Comparison of ENCODE assay signal across 20 mouse cellular contexts in genomic region chr19:46900786-46901185, GRCm38 (mm10).
DNase-seq lines count a peak whose midpoint lies in the region; ATAC-seq lines count a peak whose summit lies in the region.
"Had no signal": no experiment of that assay in that cellular context is flagged by ENCODE, and none has a peak within 500 bp of the region (broad histone marks: within the 10 kb centered on the region; RNA-seq: fewer than 3 reads in every experiment).

No protein-coding gene starts in this region.

- 59% methylated on average over 6 of the region's 6 CpGs for WGBS in heart, embryonic 12.5 days
- 23% methylated on average over 6 of the region's 6 CpGs for WGBS in liver, embryonic 15.5 days (ENCODE audit: insufficient replicate concordance)
- 94% methylated on average over 6 of the region's 6 CpGs for WGBS in hindbrain, embryonic 13.5 days

- H3K36me3 ChIP-seq in heart, embryonic 12.5 days, result peaks cover 39% of the 10 kb centered on the region
- peaks cover 43% of the 10 kb centered on the region for H3K36me3 ChIP-seq in liver, embryonic 15.5 days (replicated peaks)
- peaks cover 37% of the 10 kb centered on the region for H3K36me3 ChIP-seq in hindbrain, embryonic 13.5 days

- DNase-seq in heart, postnatal 36 days, result no peak
- no peak for DNase-seq in lung, adult 18-20 months
- DNase-seq in kidney, adult 18-20 months, result no peak
- DNase-seq: cerebellum, adult 8-10 months; cerebellum, postnatal 36 days; embryo, embryonic 11 days; kidney, adult 8-10 months; kidney, postnatal 14 days; layer of hippocampus, postnatal 36 days; right cerebral cortex, postnatal 14 days had no signal

- H3K4me2 ChIP-seq in heart, embryonic 12.5 days, result no peak overlapping the region
- H3K4me2 ChIP-seq in liver, embryonic 15.5 days, result peak overlapping the region; percentile 29
- H3K4me2 ChIP-seq in hindbrain, embryonic 13.5 days, result no peak overlapping the region
- H3K4me2 ChIP-seq: heart, embryonic 13.5 days; hindbrain, embryonic 15.5 days; midbrain, embryonic 15.5 days; neural tube, embryonic 12.5 days had no signal

- H3K27ac ChIP-seq in heart, embryonic 12.5 days (ENCODE audit: poor library complexity, severe bottlenecking), result no peak overlapping the region
- H3K27ac ChIP-seq in liver, embryonic 15.5 days (replicated peaks), result peak overlapping the region; percentile 76
- H3K27ac ChIP-seq in hindbrain, embryonic 13.5 days, result no peak overlapping the region
- H3K27ac ChIP-seq: hindbrain, embryonic 15.5 days; midbrain, embryonic 15.5 days; neural tube, embryonic 12.5 days had no signal

- no peak overlapping the region for H3K9ac ChIP-seq in heart, embryonic 12.5 days
- no peak overlapping the region for H3K9ac ChIP-seq in liver, embryonic 15.5 days
- H3K9ac ChIP-seq in hindbrain, embryonic 13.5 days, result no peak overlapping the region
- H3K9ac ChIP-seq: heart, embryonic 13.5 days; hindbrain, embryonic 15.5 days; midbrain, embryonic 15.5 days; neural tube, embryonic 12.5 days had no signal

- intact Hi-C loops in heart, postnatal 36 days (cut with DNase I), result no loop called here

- peaks cover 24% of the 10 kb centered on the region for H3K4me1 ChIP-seq in heart, embryonic 12.5 days (replicated peaks)
- peaks cover 58% of the 10 kb centered on the region for H3K4me1 ChIP-seq in liver, embryonic 15.5 days (replicated peaks)
- no peaks in the 10 kb centered on the region for H3K4me1 ChIP-seq in hindbrain, embryonic 13.5 days (replicated peaks)
- H3K4me1 ChIP-seq: hindbrain, embryonic 15.5 days; midbrain, embryonic 15.5 days; neural tube, embryonic 12.5 days had no signal

- 0 out of 2 replicates have a peak, but pooled peaks have one; percentile 40 for ATAC-seq in heart, embryonic 12.5 days (ENCODE audit: insufficient number of reproducible peaks, low FRiP score)
- peak; percentile 33 for ATAC-seq in erythroid progenitor cell, adult 5-6 weeks (replicated peaks; ENCODE audit: low FRiP score, poor library complexity, severe bottlenecking)
- peak; percentile 78 for ATAC-seq in liver, embryonic 15.5 days (ENCODE audit: insufficient read depth)
- no peak for ATAC-seq in hindbrain, embryonic 13.5 days (ENCODE audit: low FRiP score)
- ATAC-seq: forebrain, embryonic 16.5 days; midbrain, embryonic 15.5 days had no signal

- no peaks in the 10 kb centered on the region for H3K27me3 ChIP-seq in heart, embryonic 12.5 days (replicated peaks)
- no peaks in the 10 kb centered on the region for H3K27me3 ChIP-seq in liver, embryonic 15.5 days
- no peaks in the 10 kb centered on the region for H3K27me3 ChIP-seq in hindbrain, embryonic 13.5 days
- H3K27me3 ChIP-seq: heart, embryonic 13.5 days; hindbrain, embryonic 15.5 days; megakaryocyte, embryonic 14.5 days; midbrain, embryonic 15.5 days; neural tube, embryonic 12.5 days had no signal

- no peak overlapping the region for H3K4me3 ChIP-seq in heart, embryonic 12.5 days
- H3K4me3 ChIP-seq in liver, embryonic 15.5 days (replicated peaks), result no peak overlapping the region
- no peak overlapping the region for H3K4me3 ChIP-seq in hindbrain, embryonic 13.5 days
- H3K4me3 ChIP-seq: heart, embryonic 13.5 days; hindbrain, embryonic 15.5 days; midbrain, embryonic 15.5 days; neural tube, embryonic 12.5 days had no signal

- peaks cover 9% of the 10 kb centered on the region for H3K9me3 ChIP-seq in heart, embryonic 12.5 days (replicated peaks)
- H3K9me3 ChIP-seq in liver, embryonic 15.5 days (replicated peaks), result peaks cover 5% of the 10 kb centered on the region; the same call in 1 of the 2 replicates
- H3K9me3 ChIP-seq in hindbrain, embryonic 13.5 days, result no peaks in the 10 kb centered on the region
- H3K9me3 ChIP-seq: hindbrain, embryonic 15.5 days; midbrain, embryonic 15.5 days had no signal
